Mouse (Mus musculus) left cerebral cortex, postnatal 10 days (tissue): Measurements from ENCODE around the gene A630095N17Rik. TPM values are rescaled to one million over a fixed set of nuclear protein-coding genes. Genes with fewer than 3 reads are reported as not detected.

Source experiments
- DNase-seq, 2 experiments: peaks; one replicate each; pipeline ENCODE4 v3.0.0; 2021 to 2022; ENCODE audit warnings: low spot score in 2 of 2, mixed read lengths in 1 of 2; ENCODE audit errors: extremely low spot score in 1 of 2
- intact Hi-C: fragments of 180-260 bp; cut with DNase I; formaldehyde crosslinking; loops from one replicate; pipeline ENCODE4 v1.15.1; 2025
- total RNA-seq, 2 experiments: library from RNA; stranded (reverse); gene quantifications; 2 replicates each; pipeline ENCODE4 v1.2.3; 2021

Gene A630095N17Rik
- total RNA-seq = not detected

- intact Hi-C loops = no loop called here
- DNase-seq = no peak
Observed at GRCm38 (mm10) chr1:75231664-75232152, at the start of gene A630095N17Rik. A630095N17Rik (minus strand) TSS chr1:75232102.

GRCm38 (mm10) chr1:75278228-75278627 is 46.3 kb upstream of the A630095N17Rik start, which contains the start of gene Resp18:
Resp18 (minus strand) TSS chr1:75278415.
- no peak for DNase-seq

GRCm38 (mm10) chr1:75277195-75278188 is 45.6 kb upstream of the A630095N17Rik start:
- DNase-seq = no peak
- intact Hi-C loops = no loop called here

More at GRCm38 (mm10) chr1:75278228-75278627, 46.3 kb upstream of the A630095N17Rik start, which contains the start of gene Resp18:
- intact Hi-C loops = no loop called here

- DNase-seq = peak; percentile 74 to 80
- intact Hi-C loops = no loop called here
Observed at GRCm38 (mm10) chr1:75264091-75264880, 32.4 kb upstream of the A630095N17Rik start, which contains the start of gene Ptprn. Ptprn (minus strand) TSS chr1:75264502.

- intact Hi-C loops = no loop called here
- DNase-seq = peak in 1 of 2 experiments; percentile 69
Observed at GRCm38 (mm10) chr1:75262969-75263951, 31.4 kb upstream of the A630095N17Rik start.

GRCm38 (mm10) chr1:75261278-75261677 is 29.4 kb upstream of the A630095N17Rik start:
- no peak for DNase-seq
- intact Hi-C loops = no loop called here

GRCm38 (mm10) chr1:75255516-75256046 is 23.7 kb upstream of the A630095N17Rik start:
- intact Hi-C loops = no loop called here
- DNase-seq = no peak

GRCm38 (mm10) chr1:75254625-75255013 is 22.7 kb upstream of the A630095N17Rik start:
- no peak for DNase-seq
- intact Hi-C loops = loop anchor here (5.0 kb wide), 1 partner anchor 38 kb away; no protein-coding TSS in a partner anchor

GRCm38 (mm10) chr1:75253849-75254624 is 22.1 kb upstream of the A630095N17Rik start:
- DNase-seq = peak; percentile 81 to 82
- intact Hi-C loops = loop anchor here (5.0 kb wide), 1 partner anchor 38 kb away; no protein-coding TSS in a partner anchor

- no peak for DNase-seq
- intact Hi-C loops = loop anchor here (5.0 kb wide), 1 partner anchor 39 kb away; no protein-coding TSS in a partner anchor
Observed at GRCm38 (mm10) chr1:75253029-75253428, 21.1 kb upstream of the A630095N17Rik start.

GRCm38 (mm10) chr1:75252308-75252707 is 20.4 kb upstream of the A630095N17Rik start:
- intact Hi-C loops = loop anchor here (5.0 kb wide), 1 partner anchor 40 kb away; no protein-coding TSS in a partner anchor
- no peak for DNase-seq

GRCm38 (mm10) chr1:75251112-75251970 is 19.4 kb upstream of the A630095N17Rik start:
- peak in 1 of 2 experiments; percentile 76 for DNase-seq

GRCm38 (mm10) chr1:75250498-75250897 is 18.6 kb upstream of the A630095N17Rik start:
- intact Hi-C loops = loop anchor here (5.0 kb wide), 1 partner anchor 42 kb away; no protein-coding TSS in a partner anchor
- no peak for DNase-seq

More at GRCm38 (mm10) chr1:75251112-75251970, 19.4 kb upstream of the A630095N17Rik start:
- intact Hi-C loops = loop anchor here (5.0 kb wide), 1 partner anchor 41 kb away; no protein-coding TSS in a partner anchor

GRCm38 (mm10) chr1:75248041-75248772 is 16.3 kb upstream of the A630095N17Rik start:
- intact Hi-C loops = no loop called here
- peak in 1 of 2 experiments; percentile 55 for DNase-seq
